Mouse (Mus musculus): ENCODE results near the gene Spg21. TPM values are rescaled to one million over a fixed set of nuclear protein-coding genes. Genes with fewer than 3 reads are reported as not detected.

Spg21 gene
- polyA plus RNA-seq, 2 experiments: 6.9 to 28.0 TPM

GRCm38 (mm10) chr9:65535789-65536469 is 75.2 kb downstream of the Spg21 start:
- WGBS (ENCODE audit: insufficient replicate concordance): 49% methylated on average over 10 of the region's 11 CpGs
- DNase-seq (ENCODE audit: low read depth in 3 of 3, low spot score in 3 of 3): no peak
- Histone ChIP-seq H3K27me3 (ENCODE audit: control insufficient read depth, insufficient read depth, low read length) (no peaks in the 10 kb centered on the region), H3K9me3 (ENCODE audit: control insufficient read depth, low read length) (no peaks in the 10 kb centered on the region), H3K9ac (replicated peaks) (no peak overlapping the region), H3K4me3 (ENCODE audit: insufficient read depth in 1 of 2, low read depth in 2 of 2, low read length in 2 of 2) (no peak overlapping the region), H3K4me1 (replicated peaks; ENCODE audit: control insufficient read depth in 2 of 2, insufficient read depth in 2 of 2, low read length in 1 of 2) (peaks cover 7 to 27% of the 10 kb centered on the region in 2 experiments), H3K27ac (no peak overlapping the region), H3K36me3 (replicated peaks; ENCODE audit: control insufficient read depth, insufficient read depth, low read depth) (no peaks in the 10 kb centered on the region), H3K4me2 (ENCODE audit: low read depth) (no peak overlapping the region; the same call in 1 of the 2 replicates)
- TF ChIP-seq EP300 (IDR thresholded peaks at IDR 0.05; ENCODE audit: low read depth): no peak
- TF ChIP-seq CTCF (IDR thresholded peaks at IDR 0.05; ENCODE audit: low read depth): no peak
- no peak for ATAC-seq (ENCODE audit: insufficient read depth)

DNA sequence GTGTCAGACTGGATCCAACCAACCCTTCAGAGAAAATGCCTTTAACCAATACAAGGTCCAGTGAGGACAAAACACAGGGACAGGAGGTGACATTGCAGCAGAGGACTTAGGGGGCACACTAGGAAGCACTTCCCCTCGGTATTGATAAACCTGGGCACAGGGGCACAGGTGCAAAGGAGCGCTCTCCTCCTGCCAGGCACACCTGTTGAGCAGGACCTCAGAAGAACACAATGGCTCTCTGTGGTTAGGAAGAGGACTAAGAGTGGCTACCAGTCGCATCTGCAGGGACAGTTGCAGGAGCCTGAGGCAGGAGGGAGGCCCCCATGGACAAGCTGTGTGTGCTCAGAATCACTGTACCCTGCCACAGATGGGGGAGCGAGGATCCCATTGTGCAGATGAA is 75.7 kb downstream of the Spg21 start:
- TF ChIP-seq CTCF (IDR thresholded peaks at IDR 0.05; ENCODE audit: low read depth) (0 out of 2 replicates have a peak, but pooled peaks have one; percentile 3), EP300 (IDR thresholded peaks at IDR 0.05; ENCODE audit: low read depth) (no peak)
- 59% methylated on average over 4 of the region's 4 CpGs for WGBS (ENCODE audit: insufficient replicate concordance)
- Histone ChIP-seq H3K4me1 (replicated peaks; ENCODE audit: control insufficient read depth in 2 of 2, insufficient read depth in 2 of 2, low read length in 1 of 2) (peaks cover 9 to 31% of the 10 kb centered on the region in 2 experiments), H3K36me3 (replicated peaks; ENCODE audit: control insufficient read depth, insufficient read depth, low read depth) (no peaks in the 10 kb centered on the region), H3K9me3 (ENCODE audit: control insufficient read depth, low read length) (no peaks in the 10 kb centered on the region), H3K9ac (replicated peaks) (no peak overlapping the region), H3K4me2 (ENCODE audit: low read depth) (no peak overlapping the region; the same call in 1 of the 2 replicates), H3K27me3 (ENCODE audit: control insufficient read depth, insufficient read depth, low read length) (no peaks in the 10 kb centered on the region), H3K27ac (no peak overlapping the region), H3K4me3 (ENCODE audit: insufficient read depth in 1 of 2, low read depth in 2 of 2, low read length in 2 of 2) (no peak overlapping the region)
- DNase-seq (ENCODE audit: low read depth in 3 of 3, low spot score in 3 of 3) (no peak), ATAC-seq (ENCODE audit: insufficient read depth) (no peak)

Other genes with a start within 250 kb of the Spg21 start
- 0.01 TPM in 1 of 2 replicates, not detected in the other for gene Cilp, start 195.8 kb upstream of the Spg21 start, polyA plus RNA-seq (2012; rRNA removed)
- not detected in 2 replicates for gene Cilp, start 195.8 kb upstream of the Spg21 start, polyA plus RNA-seq (2014; fragmentation: Nextera tagmentation; extraction: Ambion mirVana)
- gene Clpx, start 166.7 kb upstream of the Spg21 start, polyA plus RNA-seq (2012; rRNA removed): 5.6 and 10.3 TPM in 2 replicates
- gene Clpx, start 166.7 kb upstream of the Spg21 start, polyA plus RNA-seq (2014; fragmentation: Nextera tagmentation; extraction: Ambion mirVana): 29.5 and 32.5 TPM in 2 replicates
- 3.2 and 4.8 TPM in 2 replicates for gene Pdcd7, start 114.8 kb upstream of the Spg21 start, polyA plus RNA-seq (2012; rRNA removed)
- 4.9 and 5.7 TPM in 2 replicates for gene Pdcd7, start 114.8 kb upstream of the Spg21 start, polyA plus RNA-seq (2014; fragmentation: Nextera tagmentation; extraction: Ambion mirVana)
- 0.13 and 0.14 TPM in 2 replicates for gene Ubap1l, start 99.9 kb upstream of the Spg21 start, polyA plus RNA-seq (2012; rRNA removed)
- gene Ubap1l, start 99.9 kb upstream of the Spg21 start, polyA plus RNA-seq (2014; fragmentation: Nextera tagmentation; extraction: Ambion mirVana): 0.10 TPM in 1 of 2 replicates, not detected in the other
- 0.04 and 0.05 TPM in 2 replicates for gene Kbtbd13, start 69.3 kb upstream of the Spg21 start, polyA plus RNA-seq (2012; rRNA removed)
- 0.08 and 0.10 TPM in 2 replicates for gene Kbtbd13, start 69.3 kb upstream of the Spg21 start, polyA plus RNA-seq (2014; fragmentation: Nextera tagmentation; extraction: Ambion mirVana)
- 0.11 and 0.12 TPM in 2 replicates for gene Rasl12, start 62.4 kb upstream of the Spg21 start, polyA plus RNA-seq (2012; rRNA removed)
- 0.04 TPM in 1 of 2 replicates, not detected in the other for gene Rasl12, start 62.4 kb upstream of the Spg21 start, polyA plus RNA-seq (2014; fragmentation: Nextera tagmentation; extraction: Ambion mirVana)
- 0.04 TPM in 1 of 2 replicates, not detected in the other for gene Slc51b, start 38.0 kb upstream of the Spg21 start, polyA plus RNA-seq (2012; rRNA removed)
- gene Slc51b, start 38.0 kb upstream of the Spg21 start, polyA plus RNA-seq (2014; fragmentation: Nextera tagmentation; extraction: Ambion mirVana): not detected in 2 replicates
- gene Mtfmt, start 25.2 kb upstream of the Spg21 start, polyA plus RNA-seq (2012; rRNA removed): 5.0 and 5.9 TPM in 2 replicates
- gene Mtfmt, start 25.2 kb upstream of the Spg21 start, polyA plus RNA-seq (2014; fragmentation: Nextera tagmentation; extraction: Ambion mirVana): 6.2 and 7.4 TPM in 2 replicates
- 0.06 TPM in 1 of 2 replicates, not detected in the other for gene Ankdd1a, start 59.2 kb downstream of the Spg21 start, polyA plus RNA-seq (2012; rRNA removed)
- not detected in 2 replicates for gene Ankdd1a, start 59.2 kb downstream of the Spg21 start, polyA plus RNA-seq (2014; fragmentation: Nextera tagmentation; extraction: Ambion mirVana)
- gene Plekho2, start 119.1 kb downstream of the Spg21 start, polyA plus RNA-seq (2012; rRNA removed): 15.5 and 15.7 TPM in 2 replicates
- 21.5 and 24.2 TPM in 2 replicates for gene Plekho2, start 119.1 kb downstream of the Spg21 start, polyA plus RNA-seq (2014; fragmentation: Nextera tagmentation; extraction: Ambion mirVana)
- 10.8 and 11.9 TPM in 2 replicates for gene Pif1, start 126.2 kb downstream of the Spg21 start, polyA plus RNA-seq (2012; rRNA removed)
- gene Pif1, start 126.2 kb downstream of the Spg21 start, polyA plus RNA-seq (2014; fragmentation: Nextera tagmentation; extraction: Ambion mirVana): 6.8 and 7.7 TPM in 2 replicates
- 8.9 and 11.6 TPM in 2 replicates for gene Rbpms2, start 168.7 kb downstream of the Spg21 start, polyA plus RNA-seq (2012; rRNA removed)
- gene Rbpms2, start 168.7 kb downstream of the Spg21 start, polyA plus RNA-seq (2014; fragmentation: Nextera tagmentation; extraction: Ambion mirVana): 11.9 and 13.9 TPM in 2 replicates
- 17.2 and 21.5 TPM in 2 replicates for gene Oaz2, start 207.1 kb downstream of the Spg21 start, polyA plus RNA-seq (2012; rRNA removed)
- gene Oaz2, start 207.1 kb downstream of the Spg21 start, polyA plus RNA-seq (2014; fragmentation: Nextera tagmentation; extraction: Ambion mirVana): 29.6 and 33.2 TPM in 2 replicates

Data from liver, embryonic 14.5 days (tissue).